Mouse (Mus musculus): Measurements from ENCODE around the gene Nyap1.

- TF ChIP-seq EP300 (optimal IDR thresholded peaks at IDR 0.05) (no peak), CTCF (IDR thresholded peaks at IDR 0.05; ENCODE audit: low read depth) (no peak)
These were observed 55.1 kb downstream of the Nyap1 start for GRCm38 (mm10) chr5:137686127-137686790.

All from stomach, postnatal 0 days (tissue).